Mouse (Mus musculus) heart, embryonic 11.5 days (tissue): ENCODE data around the gene Sel1l. TPM values are rescaled to one million over a fixed set of nuclear protein-coding genes. Genes with fewer than 3 reads are reported as not detected.

Experiments used
- ATAC-seq: fragments of 200-750 bp; cut with Nextera tagmentation; replicated peaks from 2 replicates; pipeline ENCODE4 v1.8.0; 2017; ENCODE audit warnings: moderate library complexity; ENCODE audit not compliant: insufficient number of reproducible peaks, low FRiP score, low TSS enrichment
- H3K27ac ChIP-seq: fragments of 300-500 bp; sonication (generic); 2 replicates; pipeline ENCODE4 v1.5.1; 2014; ENCODE audit warnings: mild to moderate bottlenecking, low read depth, low read length
- H3K27me3 ChIP-seq: fragments of 300-500 bp; sonication (generic); 2 replicates; pipeline ENCODE4 v1.6.1; 2014; ENCODE audit warnings: mild to moderate bottlenecking, low read length, mixed read lengths; ENCODE audit not compliant: control insufficient read depth, insufficient read depth
- H3K36me3 ChIP-seq: fragments of 300-500 bp; sonication (generic); 2 replicates; pipeline ENCODE4 v1.6.1; 2014; ENCODE audit warnings: mild to moderate bottlenecking, low read length, moderate library complexity, mixed read lengths; ENCODE audit not compliant: control insufficient read depth, insufficient read depth
- H3K4me1 ChIP-seq: fragments of 300-500 bp; sonication (generic); 2 replicates; pipeline ENCODE4 v1.6.1; 2014; ENCODE audit warnings: low read length; ENCODE audit not compliant: control insufficient read depth, insufficient read depth
- H3K4me2 ChIP-seq: fragments of 300-500 bp; sonication (generic); 2 replicates; pipeline ENCODE4 v1.6.1; 2014; ENCODE audit warnings: mild to moderate bottlenecking, moderate library complexity
- H3K4me3 ChIP-seq: fragments of 300-500 bp; sonication (generic); 2 replicates; pipeline ENCODE4 v1.5.1; 2014; ENCODE audit warnings: low read depth, low read length
- H3K9ac ChIP-seq: fragments of 300-500 bp; sonication (generic); 2 replicates; pipeline ENCODE4 v1.6.1; 2014; ENCODE audit warnings: mild to moderate bottlenecking, low read depth, low read length, moderate library complexity
- H3K9me3 ChIP-seq: fragments of 300-500 bp; sonication (generic); replicated peaks from 2 replicates; pipeline ENCODE4 v1.6.1; 2016; ENCODE audit warnings: low read length; ENCODE audit not compliant: control insufficient read depth
- WGBS: fragments of 180-500 bp; shearing (Covaris S2); extraction: QIAGEN DNeasy Blood & Tissue Kit; methylation state at CpG from one replicate; pipeline ENCODE4 v1.1.7; 2014; ENCODE audit not compliant: insufficient replicate concordance; 5-methylcytosine and 5-hydroxymethylcytosine counted together
- polyA plus RNA-seq: library from polyadenylated mRNA; unstranded; fragments of >200 nt; fragmentation: Nextera tagmentation; extraction: Ambion mirVana; gene quantifications from 2 replicates; pipeline ENCODE4 v1.2.1, GENCODE M21; 2014

Sel1l gene
- polyA plus RNA-seq, 1 experiment from 2014 or later, result 60.8 TPM

GRCm38 (mm10) chr12:91781432-91781831 lies 67.5 kb downstream of the Sel1l start:
- Histone ChIP-seq H3K4me2 (no peak overlapping the region), H3K4me3 (no peak overlapping the region), H3K27ac (no peak overlapping the region), H3K9me3 (no peaks in the 10 kb centered on the region), H3K4me1 (peaks cover 2% of the 10 kb centered on the region; the same call in 1 of the 2 replicates), H3K9ac (no peak overlapping the region), H3K27me3 (peaks cover 30% of the 10 kb centered on the region), H3K36me3 (no peaks in the 10 kb centered on the region)
- 81% methylated on average over 5 of the region's 5 CpGs for WGBS
- ATAC-seq, result no peak

- H3K9ac ChIP-seq, result no peak overlapping the region
- no peaks in the 10 kb centered on the region for H3K9me3 ChIP-seq
- no peak for ATAC-seq
- 74% methylated on average over 3 of the region's 3 CpGs for WGBS
- H3K36me3 ChIP-seq, result no peaks in the 10 kb centered on the region
- H3K4me2 ChIP-seq, result no peak overlapping the region
- no peak overlapping the region for H3K27ac ChIP-seq
- H3K4me3 ChIP-seq, result no peak overlapping the region
- peaks cover 2% of the 10 kb centered on the region; the same call in 1 of the 2 replicates for H3K4me1 ChIP-seq
- H3K27me3 ChIP-seq, result peaks cover 32% of the 10 kb centered on the region
Observed at GRCm38 (mm10) chr12:91780531-91780930, 68.4 kb downstream of the Sel1l start.

GRCm38 (mm10) chr12:91779004-91779365 lies 70.0 kb downstream of the Sel1l start:
- Histone ChIP-seq H3K4me2 (peak overlapping the region; percentile 98), H3K27me3 (peaks cover 32% of the 10 kb centered on the region), H3K9ac (peak overlapping the region; percentile 67; the same call in 1 of the 2 replicates), H3K36me3 (no peaks in the 10 kb centered on the region), H3K4me1 (peaks cover 2% of the 10 kb centered on the region; the same call in 1 of the 2 replicates), H3K4me3 (peak overlapping the region; percentile 75), H3K27ac (no peak overlapping the region), H3K9me3 (no peaks in the 10 kb centered on the region)
- under 1% methylated on average over 35 of the region's 35 CpGs for WGBS
- peak; percentile 92 for ATAC-seq

GRCm38 (mm10) chr12:91778211-91779003 lies 70.5 kb downstream of the Sel1l start:
- Histone ChIP-seq H3K27me3 (peaks cover 32% of the 10 kb centered on the region), H3K4me3 (peak overlapping the region; percentile 75), H3K27ac (no peak overlapping the region), H3K9me3 (no peaks in the 10 kb centered on the region), H3K4me2 (peak overlapping the region; percentile 98), H3K9ac (peak overlapping the region; percentile 67; the same call in 1 of the 2 replicates), H3K36me3 (no peaks in the 10 kb centered on the region), H3K4me1 (peaks cover 2% of the 10 kb centered on the region; the same call in 1 of the 2 replicates)
- ATAC-seq, result peak; percentile 79
- WGBS, result 2% methylated on average over 50 of the region's 51 CpGs

GRCm38 (mm10) chr12:91776342-91776741 lies 72.6 kb downstream of the Sel1l start:
- WGBS, result 58% methylated on average over 5 of the region's 5 CpGs

GRCm38 (mm10) chr12:91774811-91775284 lies 74.1 kb downstream of the Sel1l start:
- Histone ChIP-seq H3K9me3 (no peaks in the 10 kb centered on the region), H3K4me1 (peaks cover 2% of the 10 kb centered on the region; the same call in 1 of the 2 replicates), H3K9ac (no peak overlapping the region), H3K4me2 (no peak overlapping the region), H3K4me3 (no peak overlapping the region), H3K27ac (no peak overlapping the region), H3K36me3 (no peaks in the 10 kb centered on the region), H3K27me3 (peaks cover 26% of the 10 kb centered on the region)
- 64% methylated on average over 8 of the region's 8 CpGs for WGBS
- no peak for ATAC-seq

More at GRCm38 (mm10) chr12:91776342-91776741, 72.6 kb downstream of the Sel1l start:
- Histone ChIP-seq H3K27ac (no peak overlapping the region), H3K9me3 (no peaks in the 10 kb centered on the region), H3K9ac (no peak overlapping the region), H3K4me2 (no peak overlapping the region), H3K4me1 (peaks cover 2% of the 10 kb centered on the region; the same call in 1 of the 2 replicates), H3K4me3 (no peak overlapping the region), H3K36me3 (no peaks in the 10 kb centered on the region), H3K27me3 (peaks cover 32% of the 10 kb centered on the region)
- no peak for ATAC-seq

- H3K4me1 ChIP-seq, result peaks cover 15% of the 10 kb centered on the region
- WGBS, result 58% methylated on average over 2 of the region's 2 CpGs
- H3K9me3 ChIP-seq, result no peaks in the 10 kb centered on the region
- ATAC-seq, result no peak
- H3K4me2 ChIP-seq, result no peak overlapping the region
- H3K27me3 ChIP-seq, result peaks cover 6% of the 10 kb centered on the region; the same call in 1 of the 2 replicates
- no peaks in the 10 kb centered on the region for H3K36me3 ChIP-seq
- H3K4me3 ChIP-seq, result no peak overlapping the region
- H3K9ac ChIP-seq, result no peak overlapping the region
- H3K27ac ChIP-seq, result no peak overlapping the region
Observed at GRCm38 (mm10) chr12:91768871-91769270, 80.1 kb downstream of the Sel1l start.

- Histone ChIP-seq H3K9ac (no peak overlapping the region), H3K36me3 (no peaks in the 10 kb centered on the region), H3K27me3 (peaks cover 8% of the 10 kb centered on the region; the same call in 1 of the 2 replicates), H3K9me3 (no peaks in the 10 kb centered on the region), H3K4me1 (peaks cover 15% of the 10 kb centered on the region), H3K27ac (no peak overlapping the region), H3K4me2 (no peak overlapping the region), H3K4me3 (no peak overlapping the region)
- no peak for ATAC-seq
- 82% methylated on average over 6 of the region's 6 CpGs for WGBS
Observed at GRCm38 (mm10) chr12:91768176-91768575, 80.8 kb downstream of the Sel1l start.
